Mouse (Mus musculus): ENCODE results near the gene Tspan1.

Tspan1 gene

DNA sequence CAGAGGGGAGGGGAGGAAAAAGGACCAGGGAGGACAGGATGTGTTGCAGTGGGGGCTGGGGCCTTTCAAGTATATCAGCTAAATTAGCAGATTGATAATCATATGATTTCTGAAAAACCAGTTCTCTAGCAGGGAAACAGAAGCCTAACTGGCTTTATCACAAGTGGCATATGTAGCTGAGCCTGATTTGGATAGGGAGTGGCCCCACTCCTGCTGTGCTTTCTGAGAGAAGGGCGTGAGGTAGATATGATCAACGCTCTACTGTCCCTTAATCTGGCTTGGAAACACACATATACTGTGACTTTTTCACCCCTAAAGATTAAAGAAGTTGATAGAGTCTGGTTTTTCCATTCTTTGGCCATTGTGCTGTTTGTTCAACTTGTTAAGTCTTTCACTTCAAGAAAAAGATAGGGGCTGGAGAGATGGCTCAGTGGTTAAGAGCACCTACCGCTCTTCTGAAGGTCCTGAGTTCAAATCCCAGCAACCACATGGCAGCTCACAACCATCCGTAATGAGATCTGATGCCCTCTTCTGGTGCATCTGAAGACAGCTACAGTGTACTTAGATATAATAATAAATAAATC, 41.5 kb downstream of the Tspan1 start:
- DNase-seq (ENCODE audit: low spot score) = no peak

DNA sequence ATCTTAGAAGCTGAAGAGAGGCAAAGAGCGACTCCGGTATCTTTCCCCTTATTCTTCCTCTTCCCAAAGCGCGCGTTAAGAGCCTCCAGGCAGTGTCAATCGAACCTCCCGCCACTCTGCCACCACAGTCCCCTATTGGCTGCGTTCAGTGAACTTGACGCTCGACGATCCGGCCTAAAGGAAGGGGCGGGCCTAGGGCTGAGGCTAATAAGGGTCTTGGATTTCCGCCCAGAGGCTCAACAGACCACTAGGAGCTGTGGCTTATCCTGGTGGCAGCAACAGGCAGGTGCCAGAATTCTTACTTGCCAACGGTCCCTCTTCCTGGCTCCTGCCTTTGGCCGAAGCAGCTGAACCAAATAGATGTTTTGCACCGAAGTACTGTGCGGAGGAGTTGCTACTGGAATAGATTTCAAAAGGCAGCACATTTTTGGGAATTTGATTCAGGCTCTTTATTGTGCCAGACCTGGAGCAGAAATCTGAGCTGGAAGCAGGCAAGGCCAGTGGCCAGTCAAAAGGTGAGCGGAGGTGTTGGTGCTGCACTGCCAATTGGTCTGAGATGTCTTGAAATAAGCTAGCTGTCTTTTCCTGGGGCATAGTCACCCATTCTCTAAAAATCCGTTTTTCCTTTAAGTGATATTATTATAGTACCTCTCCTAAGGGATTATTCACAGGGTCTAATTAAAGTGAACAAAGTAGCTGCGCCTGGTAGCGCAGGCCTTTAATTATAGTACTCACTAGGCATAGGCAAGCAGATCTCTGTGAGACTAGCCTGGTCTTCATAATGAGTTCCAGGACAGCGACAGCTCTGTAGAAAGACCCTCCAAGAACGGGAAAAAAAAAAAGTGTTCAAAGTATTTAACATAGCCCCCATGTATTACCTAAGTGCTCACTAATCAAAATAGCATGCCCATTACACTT, 43.5 kb downstream of the Tspan1 start, which contains the start of the genes Rad54l and Pomgnt1:
Rad54l (minus strand) TSS at position 89 of the 918 bp plus-strand sequence.
Pomgnt1 (plus strand) TSS at position 239 of the 918 bp plus-strand sequence.
- peak; percentile 98 for DNase-seq (ENCODE audit: low spot score)

DNA sequence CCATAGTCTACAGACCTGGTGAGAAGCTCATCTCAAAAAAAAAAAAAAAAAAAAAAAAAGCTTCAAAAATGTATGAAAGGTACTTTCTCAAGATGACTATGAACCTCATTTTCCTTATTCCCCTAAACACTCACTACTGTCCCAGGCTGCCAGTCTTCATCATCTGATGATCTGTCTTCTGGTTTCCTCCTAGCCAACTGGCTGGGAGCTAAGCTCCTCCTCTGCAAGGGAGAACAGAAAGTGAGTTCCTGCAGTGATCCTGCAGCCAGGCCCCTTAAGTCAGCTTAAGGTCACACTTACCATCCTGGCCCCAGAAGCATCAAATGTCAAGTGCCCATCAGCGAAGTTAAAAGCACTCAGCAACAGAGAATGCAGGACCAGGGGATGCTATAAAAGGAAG, 44.6 kb downstream of the Tspan1 start:
- DNase-seq (ENCODE audit: low spot score) = no peak

Data from retina, embryonic 14.5 days (tissue).